In the genomic region with DNA sequence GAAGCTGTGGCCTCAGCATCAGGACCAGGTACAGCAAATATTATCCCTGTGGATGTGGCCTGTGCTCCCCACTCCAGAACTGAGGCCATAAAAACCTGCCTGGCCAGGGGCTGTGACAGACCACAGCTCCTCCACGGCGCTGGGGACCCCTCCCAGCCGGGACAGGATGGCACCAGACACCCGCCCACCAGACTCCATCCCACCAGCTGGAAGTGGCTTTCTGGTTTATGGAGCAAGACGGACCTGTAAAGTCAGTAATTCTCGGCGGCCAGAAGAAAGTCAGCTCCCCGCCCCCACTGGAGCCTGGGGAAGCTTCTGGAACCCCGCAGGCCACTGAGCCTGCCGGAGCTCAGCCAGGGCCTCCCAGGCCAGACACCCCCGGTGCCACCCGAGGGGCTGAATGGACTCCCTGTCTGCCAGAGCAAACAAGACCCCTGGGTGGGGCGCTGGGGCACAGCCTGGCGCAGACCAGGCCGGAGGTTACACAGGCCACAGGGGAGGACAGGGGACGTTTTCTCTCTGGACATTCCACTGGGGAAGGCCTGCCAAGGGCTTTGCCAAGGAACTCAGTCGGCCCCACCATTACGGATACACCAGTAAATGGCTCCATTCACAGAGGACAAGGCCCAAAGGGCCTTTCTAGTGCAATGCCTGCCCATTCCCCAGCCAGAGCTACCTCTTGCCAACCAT, we compare ENCODE assay signal across 8 mouse cellular contexts.
A peak's percentile ranks its signal among the peaks of the same experiment; 100 is the strongest.
DNase-seq lines count a peak whose midpoint lies in the region; ATAC-seq lines count a peak whose summit lies in the region.

No protein-coding gene starts in this region.

- peak overlapping the region; percentile 99 for H3K27ac ChIP-seq in lung, embryonic 16.5 days (ENCODE audit: low read length)
- H3K27ac ChIP-seq in embryonic facial prominence, embryonic 12.5 days = peak overlapping the region; percentile 92
- peak overlapping the region; percentile 67 for H3K27ac ChIP-seq in heart, embryonic 16.5 days (ENCODE audit: low read length)
- peak overlapping the region; percentile 1; the same call in 1 of the 2 replicates for H3K27ac ChIP-seq in midbrain, embryonic 11.5 days (ENCODE audit: low read depth, low read length)

- 33% methylated on average over 18 of the region's 18 CpGs for WGBS in lung, embryonic 16.5 days
- WGBS in embryonic facial prominence, embryonic 12.5 days = 34% methylated on average over 18 of the region's 18 CpGs
- WGBS in heart, embryonic 16.5 days = 62% methylated on average over 18 of the region's 18 CpGs
- WGBS in midbrain, embryonic 11.5 days = 43% methylated on average over 18 of the region's 18 CpGs

- H3K36me3 ChIP-seq in lung, embryonic 16.5 days (ENCODE audit: control insufficient read depth, insufficient read depth, low read length) = no peaks in the 10 kb centered on the region
- no peaks in the 10 kb centered on the region for H3K36me3 ChIP-seq in embryonic facial prominence, embryonic 12.5 days
- H3K36me3 ChIP-seq in heart, embryonic 16.5 days (ENCODE audit: control insufficient read depth, insufficient read depth) = no peaks in the 10 kb centered on the region
- no peaks in the 10 kb centered on the region for H3K36me3 ChIP-seq in midbrain, embryonic 11.5 days (ENCODE audit: control insufficient read depth, insufficient read depth, low read length)

- ATAC-seq in lung, embryonic 16.5 days (ENCODE audit: low read depth) = 0 out of 2 replicates have a peak, but pooled peaks have one; percentile 1
- ATAC-seq in embryonic facial prominence, embryonic 12.5 days (ENCODE audit: insufficient number of reproducible peaks, insufficient read depth, low FRiP score, low TSS enrichment) = peak; percentile 57; the same call in 1 of the 2 replicates
- no peak for ATAC-seq in heart, embryonic 16.5 days (replicated peaks; ENCODE audit: extremely low read depth, insufficient read depth, low FRiP score)
- peak; percentile 28; the same call in 1 of the 2 replicates for ATAC-seq in midbrain, embryonic 11.5 days (ENCODE audit: low FRiP score)
- ATAC-seq in granulocyte monocyte progenitor cell, adult 5-6 weeks (replicated peaks; ENCODE audit: poor library complexity, severe bottlenecking) = no peak

- H3K9ac ChIP-seq in lung, embryonic 16.5 days (ENCODE audit: low read length) = peak overlapping the region; percentile 61
- H3K9ac ChIP-seq in embryonic facial prominence, embryonic 12.5 days = no peak overlapping the region
- no peak overlapping the region for H3K9ac ChIP-seq in heart, embryonic 16.5 days (ENCODE audit: low read length)
- H3K9ac ChIP-seq in midbrain, embryonic 11.5 days (ENCODE audit: low read length) = no peak overlapping the region

- H3K4me1 ChIP-seq in lung, embryonic 16.5 days (replicated peaks; ENCODE audit: control insufficient read depth, insufficient read depth, low read length) = peaks cover 54% of the 10 kb centered on the region
- peaks cover 35% of the 10 kb centered on the region for H3K4me1 ChIP-seq in embryonic facial prominence, embryonic 12.5 days
- H3K4me1 ChIP-seq in heart, embryonic 16.5 days (ENCODE audit: control insufficient read depth, insufficient read depth, low read length) = peaks cover 20% of the 10 kb centered on the region
- peaks cover 19% of the 10 kb centered on the region for H3K4me1 ChIP-seq in midbrain, embryonic 11.5 days (ENCODE audit: control insufficient read depth, insufficient read depth, low read length)

- H3K27me3 ChIP-seq in lung, embryonic 16.5 days (ENCODE audit: control insufficient read depth, insufficient read depth, low read depth, low read length) = no peaks in the 10 kb centered on the region
- no peaks in the 10 kb centered on the region for H3K27me3 ChIP-seq in embryonic facial prominence, embryonic 12.5 days
- H3K27me3 ChIP-seq in heart, embryonic 16.5 days (ENCODE audit: control insufficient read depth, insufficient read depth, low read length) = no peaks in the 10 kb centered on the region
- peaks cover 27% of the 10 kb centered on the region for H3K27me3 ChIP-seq in midbrain, embryonic 11.5 days (ENCODE audit: control insufficient read depth, insufficient read depth, low read length)

- peaks cover 3% of the 10 kb centered on the region; the same call in 1 of the 2 replicates for H3K9me3 ChIP-seq in lung, embryonic 16.5 days (ENCODE audit: control insufficient read depth, low read length)
- H3K9me3 ChIP-seq in embryonic facial prominence, embryonic 12.5 days = no peaks in the 10 kb centered on the region
- no peaks in the 10 kb centered on the region; the same call in 1 of the 2 replicates for H3K9me3 ChIP-seq in heart, embryonic 16.5 days (replicated peaks; ENCODE audit: control insufficient read depth, low read length)
- no peaks in the 10 kb centered on the region for H3K9me3 ChIP-seq in midbrain, embryonic 11.5 days (ENCODE audit: control insufficient read depth, low read length)

- no peak overlapping the region for H3K4me3 ChIP-seq in lung, embryonic 16.5 days (ENCODE audit: low read length)
- H3K4me3 ChIP-seq in embryonic facial prominence, embryonic 12.5 days = no peak overlapping the region
- no peak overlapping the region for H3K4me3 ChIP-seq in heart, embryonic 16.5 days (ENCODE audit: low read length)
- H3K4me3 ChIP-seq in midbrain, embryonic 11.5 days (ENCODE audit: low read depth, low read length) = no peak overlapping the region

- DNase-seq in lung, postnatal 36 days = no peak
- peak; percentile 78 to 86 for DNase-seq in kidney, postnatal 4 days
- no peak for DNase-seq in midbrain, embryonic 11.5 days (ENCODE audit: low spot score, missing footprints)
- no peak for DNase-seq in adipocyte (ENCODE audit: low spot score)

- H3K4me2 ChIP-seq in lung, embryonic 16.5 days (ENCODE audit: low read depth, low read length) = peak overlapping the region; percentile 26
- peak overlapping the region; percentile 36 for H3K4me2 ChIP-seq in embryonic facial prominence, embryonic 12.5 days (replicated peaks)
- peak overlapping the region; percentile 44; the same call in 1 of the 2 replicates for H3K4me2 ChIP-seq in heart, embryonic 16.5 days (ENCODE audit: low read depth, low read length)
- H3K4me2 ChIP-seq in midbrain, embryonic 11.5 days = peak overlapping the region; percentile 17; the same call in 1 of the 2 replicates

Comparison
In these comparisons a context has a peak if more than half of its experiments do, and no peak if none do; other contexts are left out.
1. ATAC-seq: peak in lung, embryonic 16.5 days (single experiment), embryonic facial prominence, embryonic 12.5 days (single experiment) and midbrain, embryonic 11.5 days (single experiment); none in heart, embryonic 16.5 days (single experiment) and granulocyte monocyte progenitor cell, adult 5-6 weeks (single experiment).
2. H3K27ac ChIP-seq: peak in every context shown above with its lines; median percentile 99 in lung, embryonic 16.5 days; 92 in embryonic facial prominence, embryonic 12.5 days; 67 in heart, embryonic 16.5 days; 1 in midbrain, embryonic 11.5 days.
3. DNase-seq: peak in kidney, postnatal 4 days (2 of 2); none in lung, postnatal 36 days (single experiment), midbrain, embryonic 11.5 days (single experiment) and adipocyte (single experiment).
4. Peak in every context shown above with its lines, with median percentiles within 50 percentile points of each other: H3K4me2 ChIP-seq.